Mouse (Mus musculus): ENCODE results near the gene Coro1c.

Gene Coro1c

DNA sequence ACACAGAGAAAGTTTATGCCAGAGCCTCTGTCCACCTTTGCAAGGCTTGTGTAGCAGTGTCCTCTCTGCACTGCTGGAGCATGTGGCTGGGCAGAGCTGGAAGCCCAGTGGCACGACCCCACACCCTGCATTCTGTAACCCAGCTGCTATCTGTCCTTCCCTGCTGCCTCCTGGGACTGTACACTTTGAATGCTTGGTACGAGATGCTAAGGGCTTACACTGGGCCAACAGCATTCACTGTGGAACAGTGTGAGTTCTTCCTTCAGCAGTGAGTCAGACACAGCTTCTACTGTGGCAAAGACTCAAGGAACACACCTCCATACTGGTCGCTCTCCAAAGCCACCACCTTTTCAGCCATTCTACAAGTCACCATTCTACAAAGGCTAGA, 25.2 kb downstream of the Coro1c start:
- DNase-seq (ENCODE audit: low spot score in 2 of 2), result no peak

DNA sequence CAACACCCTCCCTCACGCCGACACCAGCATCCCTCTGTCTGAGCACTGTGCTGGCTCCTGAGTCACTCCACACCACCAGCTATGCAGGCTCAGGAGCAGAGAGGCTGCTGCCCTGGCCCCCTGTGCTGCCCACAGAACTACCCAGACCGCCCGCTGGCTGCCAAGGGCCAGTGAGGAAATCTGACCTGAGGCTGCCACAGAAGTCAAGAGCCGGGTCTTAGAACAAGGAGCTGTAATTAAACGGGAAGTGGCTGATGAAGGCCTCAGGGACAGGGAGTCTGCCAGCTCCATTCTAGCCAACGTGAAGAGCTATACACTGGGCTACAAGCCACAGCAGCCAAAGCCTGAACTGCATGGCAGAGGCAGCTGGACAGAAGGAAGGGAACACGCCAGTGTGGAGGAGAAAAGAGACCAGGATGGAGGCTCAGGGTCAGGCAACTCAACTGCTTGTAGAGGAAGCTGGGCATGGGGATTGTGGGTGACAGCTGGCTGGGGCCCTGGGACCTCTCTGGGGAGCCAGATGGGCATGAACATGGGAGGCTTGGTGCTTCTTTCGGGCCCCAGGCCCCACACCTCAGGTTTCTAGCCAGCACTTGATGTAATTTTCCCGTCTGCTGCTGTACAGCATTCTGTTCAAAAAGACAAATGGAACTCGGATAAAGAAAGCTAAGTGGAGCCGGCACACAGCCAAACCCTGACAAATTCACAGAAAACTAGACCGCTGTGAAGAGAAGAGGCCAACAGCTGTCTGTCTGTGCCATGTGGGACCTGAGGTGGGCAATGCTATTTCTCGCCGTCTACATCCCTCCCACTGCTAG, 25.8 kb downstream of the Coro1c start:
- DNase-seq (ENCODE audit: low spot score in 2 of 2), result peak in 1 of 2 experiments; percentile 39

DNA sequence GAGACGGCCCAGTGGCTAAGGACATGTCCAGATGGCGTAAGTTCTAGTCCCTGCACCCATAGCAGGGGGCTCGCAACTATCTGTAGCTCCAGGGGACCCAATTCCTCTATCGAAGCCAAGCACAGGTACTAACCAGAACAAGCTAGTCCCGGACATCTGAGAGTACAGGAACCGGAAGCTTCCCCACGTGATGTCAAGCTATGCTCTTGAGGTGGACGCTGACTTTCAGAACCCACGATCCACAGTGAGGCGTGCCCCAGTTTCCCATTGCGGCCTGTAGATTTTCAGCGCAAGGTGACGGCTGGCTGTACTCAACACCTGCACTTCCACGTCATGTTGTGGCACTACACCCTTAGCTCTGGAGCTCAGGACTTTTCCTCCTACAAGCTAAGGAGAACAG, 27.4 kb downstream of the Coro1c start:
- DNase-seq (ENCODE audit: low spot score in 2 of 2), result no peak

DNA sequence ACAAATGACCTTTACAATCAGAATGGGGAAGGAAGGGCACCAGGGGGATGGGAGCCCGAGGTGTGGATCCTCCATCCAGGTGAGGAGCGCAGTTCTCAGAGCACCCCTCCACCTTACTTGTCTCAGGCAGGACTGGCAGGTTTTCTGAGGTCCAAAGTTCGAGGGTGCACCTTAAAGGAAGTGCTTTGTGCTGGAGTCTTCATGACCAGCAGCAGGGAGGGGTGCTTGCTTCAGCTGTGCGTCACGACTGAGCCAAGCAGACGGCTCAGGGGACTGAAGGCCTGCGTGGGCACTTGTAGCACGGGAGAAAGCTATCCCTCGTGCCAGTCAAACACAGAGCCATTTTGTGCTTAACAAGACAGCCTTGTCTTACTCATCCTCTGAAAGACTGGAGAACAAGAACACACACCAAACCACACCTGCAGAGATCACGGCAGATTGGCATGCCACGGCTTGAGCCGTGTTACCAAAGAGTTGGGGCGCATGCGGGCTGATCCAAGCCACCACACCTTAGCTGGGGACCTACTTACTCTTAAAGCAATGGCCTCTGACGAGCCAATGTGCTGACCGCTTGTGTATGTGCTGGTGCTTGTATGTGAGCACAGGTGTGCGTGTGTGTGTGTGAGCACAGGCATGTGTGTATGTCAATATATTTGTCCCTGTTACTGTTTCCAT, 29.5 kb downstream of the Coro1c start:
- DNase-seq (ENCODE audit: low spot score in 2 of 2), result no peak

DNA sequence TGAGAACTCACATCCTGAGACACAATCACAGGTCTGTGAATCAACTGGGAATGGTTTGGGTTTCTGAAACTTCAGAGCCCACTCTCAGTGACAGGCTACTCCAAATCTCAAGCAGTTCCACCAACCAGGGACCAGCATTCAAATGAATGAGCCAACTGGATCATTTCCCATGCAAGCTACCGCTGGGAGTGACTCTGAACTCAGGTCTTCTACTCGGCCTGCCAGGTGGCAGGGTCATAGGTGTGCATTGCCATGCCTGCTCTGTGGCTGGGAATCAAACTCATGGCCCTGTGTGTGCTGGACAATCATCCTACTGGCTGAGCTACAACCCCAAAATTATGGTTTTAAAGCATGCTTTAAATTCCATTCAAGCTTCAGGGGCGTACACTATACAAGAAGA, 31.0 kb downstream of the Coro1c start:
- no peak for DNase-seq (ENCODE audit: low spot score in 2 of 2)

DNA sequence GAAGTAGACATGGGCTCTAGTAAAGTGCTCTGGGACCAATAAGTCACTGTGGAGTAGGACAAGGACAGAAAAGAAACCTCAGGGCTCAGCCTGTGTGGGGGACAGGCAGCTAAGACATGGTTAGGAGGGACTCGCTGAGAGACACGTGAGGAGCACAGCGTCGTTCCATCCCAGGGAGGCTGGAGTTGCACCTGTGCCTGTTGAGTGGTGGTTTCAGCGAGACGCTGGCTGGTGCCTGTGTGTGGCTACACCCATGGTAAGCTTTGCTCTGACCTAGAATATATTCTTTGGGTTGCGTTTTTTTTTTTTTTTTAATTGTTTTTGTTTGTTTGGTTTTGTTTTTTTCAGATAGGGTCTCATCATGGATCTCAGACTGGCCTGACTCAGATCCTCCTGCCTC, 32.4 kb downstream of the Coro1c start:
- no peak for DNase-seq (ENCODE audit: low spot score in 2 of 2)

DNA sequence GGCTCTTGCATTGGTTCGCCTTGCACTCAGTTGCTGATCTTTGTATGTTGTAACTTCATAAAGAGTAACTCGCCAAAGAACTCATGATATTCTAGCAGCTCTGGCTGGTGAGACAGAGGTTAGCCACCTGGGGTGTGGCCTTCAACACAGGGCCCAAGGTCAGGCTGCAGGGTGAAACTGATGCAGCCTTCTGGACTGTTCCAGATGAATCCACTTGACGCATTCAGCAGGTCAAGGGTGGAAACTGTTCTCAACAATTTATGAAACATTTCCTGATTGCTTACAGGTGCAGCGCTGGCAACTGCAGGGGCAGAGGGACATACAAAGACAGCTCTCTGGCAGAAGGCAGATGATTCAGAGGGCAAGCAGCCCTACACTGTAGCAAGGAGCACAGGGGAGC, 32.9 kb downstream of the Coro1c start:
- no peak for DNase-seq (ENCODE audit: low spot score in 2 of 2)

DNA sequence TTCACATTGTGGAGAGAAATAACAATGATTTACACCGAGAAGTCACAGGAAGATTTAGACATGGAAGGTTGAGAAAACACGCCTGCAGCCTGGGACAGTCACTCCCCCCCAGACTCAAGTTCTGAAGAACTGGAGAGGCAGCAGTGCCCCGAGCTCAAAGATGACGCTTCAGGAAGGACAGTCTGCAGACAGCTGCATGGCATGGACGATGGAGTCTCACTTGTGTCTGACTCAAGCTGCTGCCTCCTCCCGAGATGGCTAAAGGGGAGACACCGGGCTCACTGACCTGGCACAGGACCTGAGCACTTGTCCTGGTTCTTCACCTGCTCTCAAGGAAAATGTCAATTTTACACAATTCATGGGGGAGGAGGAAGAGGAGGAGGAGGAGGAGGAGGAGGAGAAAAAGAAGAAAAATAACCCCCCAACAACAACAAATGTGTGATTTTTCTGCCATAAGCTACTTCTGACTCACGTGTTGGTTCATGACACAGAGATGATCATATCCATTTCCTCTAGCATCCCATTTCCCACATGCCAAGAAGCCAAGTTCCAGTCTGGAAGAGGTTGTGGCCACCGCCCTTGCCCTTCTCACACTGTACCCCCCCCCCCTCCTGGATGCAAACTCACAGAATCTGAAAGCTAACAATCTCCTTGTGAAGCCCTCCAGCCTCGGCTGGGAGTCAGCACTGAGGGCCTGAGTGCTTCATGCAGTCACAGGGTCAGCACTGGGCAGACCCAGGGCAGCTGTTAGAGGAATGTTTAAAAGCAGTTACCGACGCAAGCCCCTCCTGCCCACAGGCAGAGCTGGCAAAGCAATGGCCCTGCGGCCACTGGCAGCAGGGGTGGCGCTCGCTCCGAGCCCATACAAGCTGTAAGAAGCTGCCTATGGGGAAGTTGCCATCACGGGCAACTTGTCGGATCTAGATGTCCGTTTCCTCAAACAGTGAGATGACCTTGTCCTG, 34.2 kb downstream of the Coro1c start:
- DNase-seq (ENCODE audit: low spot score in 2 of 2), result no peak

DNA sequence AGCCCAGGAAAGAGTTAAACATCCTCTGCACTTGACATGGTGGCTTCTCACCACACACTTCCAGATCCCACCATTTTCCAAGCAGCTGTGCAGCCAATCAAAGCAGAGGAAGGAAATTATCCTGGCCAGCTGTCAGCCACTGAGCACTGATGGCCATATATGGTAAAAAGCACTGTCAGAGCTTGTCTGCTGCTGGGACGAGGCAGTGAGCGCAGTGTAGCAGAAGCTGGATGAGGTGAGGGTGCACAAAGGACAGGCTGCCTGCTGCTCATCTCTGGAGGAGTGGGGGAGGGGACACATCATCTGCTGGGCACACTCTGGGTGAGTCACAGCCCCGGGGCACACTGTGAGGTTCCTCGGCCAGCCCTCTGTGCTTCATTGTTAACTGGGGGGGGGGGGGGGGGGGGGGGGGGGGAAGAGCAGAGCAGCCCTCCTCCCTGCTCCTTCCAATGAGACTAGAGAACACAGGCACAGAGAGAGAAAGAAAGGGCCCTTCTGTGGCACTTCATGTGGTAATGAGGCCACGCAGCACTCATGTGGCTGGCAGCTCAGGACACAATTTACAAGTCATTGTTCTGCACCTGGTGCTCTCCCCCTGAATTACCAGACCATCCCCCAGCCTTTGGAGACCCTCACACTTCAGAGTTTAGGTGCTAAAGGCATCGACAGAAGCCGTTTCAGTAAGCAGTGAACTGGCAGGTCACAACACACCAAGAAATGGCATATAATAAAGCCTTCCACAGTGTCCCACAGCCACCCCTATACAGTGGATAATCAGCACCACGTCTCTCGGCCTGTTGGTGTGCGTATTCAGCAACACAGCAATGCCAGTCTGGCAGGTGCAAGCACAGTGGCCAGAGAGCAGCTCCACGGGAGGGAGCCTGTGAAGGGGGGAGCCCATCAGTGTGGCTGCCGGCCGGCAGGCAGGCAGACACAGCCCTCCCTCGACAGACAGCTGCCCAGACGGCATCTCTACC, 35.3 kb downstream of the Coro1c start:
- peak; percentile 39 to 77 for DNase-seq (ENCODE audit: low spot score in 2 of 2)

DNA sequence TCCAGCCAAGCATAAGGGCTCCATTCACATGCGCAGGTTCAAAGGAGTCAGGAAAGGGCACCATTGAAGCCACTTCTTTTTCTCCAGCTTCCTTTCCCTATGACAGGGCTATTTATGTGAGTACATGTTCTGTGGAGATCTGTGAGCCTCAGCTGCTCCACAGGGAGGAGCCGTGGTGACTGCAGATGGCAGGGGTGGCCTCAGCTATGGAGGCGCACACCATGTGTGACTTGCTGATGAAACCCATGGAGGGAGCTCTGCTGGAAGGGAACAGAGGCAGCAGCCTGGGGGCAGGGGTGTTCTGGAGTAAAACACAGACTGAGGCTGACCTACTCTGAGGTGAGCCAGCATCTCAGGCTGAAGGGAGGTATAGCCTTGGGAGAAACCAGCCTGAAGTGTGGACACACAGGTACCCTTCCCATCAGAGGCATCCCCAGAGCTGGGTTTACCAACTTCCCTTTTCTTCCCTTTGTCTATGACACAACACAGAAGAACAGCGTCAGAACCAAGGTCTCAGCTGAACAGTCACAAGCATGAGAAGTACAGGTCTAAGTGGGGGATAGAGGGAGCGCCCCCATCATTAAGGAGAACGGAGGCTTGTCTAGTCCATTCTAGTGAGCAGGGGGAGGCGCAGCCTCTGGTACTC, 36.5 kb downstream of the Coro1c start:
- DNase-seq (ENCODE audit: low spot score in 2 of 2), result peak in 1 of 2 experiments; percentile 57

DNA sequence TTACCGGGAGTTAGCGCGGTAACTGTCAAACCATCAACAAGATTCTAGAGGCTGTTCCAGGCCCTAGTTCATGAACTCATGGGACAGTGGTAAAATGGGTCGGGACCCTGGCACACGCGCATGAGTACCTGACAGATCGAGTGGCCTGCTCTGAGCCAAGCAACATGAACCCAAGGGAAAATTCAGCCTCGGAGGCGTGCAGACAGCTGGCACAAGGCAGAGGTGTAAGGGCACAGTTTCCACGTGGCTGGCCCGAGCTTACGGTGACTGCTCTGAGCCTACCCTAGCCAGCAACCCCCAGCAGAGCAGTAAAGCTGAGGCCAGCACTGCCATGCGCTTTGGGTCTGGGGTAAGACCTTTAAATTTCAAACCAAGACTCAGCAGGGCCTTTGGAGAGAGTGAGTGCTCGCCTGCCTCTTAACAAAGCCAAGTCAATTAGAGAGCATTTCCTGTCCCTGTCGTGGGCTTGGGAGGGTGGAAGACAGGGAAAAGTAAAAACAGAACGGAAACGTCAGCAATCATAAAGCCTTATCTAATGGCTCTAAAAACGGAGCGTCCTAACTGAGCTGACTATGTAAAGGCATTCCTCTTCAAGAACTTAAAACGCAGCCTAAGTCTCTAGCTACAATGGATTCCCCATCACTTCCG, 38.0 kb downstream of the Coro1c start:
- no peak for DNase-seq (ENCODE audit: low spot score in 2 of 2)

DNA sequence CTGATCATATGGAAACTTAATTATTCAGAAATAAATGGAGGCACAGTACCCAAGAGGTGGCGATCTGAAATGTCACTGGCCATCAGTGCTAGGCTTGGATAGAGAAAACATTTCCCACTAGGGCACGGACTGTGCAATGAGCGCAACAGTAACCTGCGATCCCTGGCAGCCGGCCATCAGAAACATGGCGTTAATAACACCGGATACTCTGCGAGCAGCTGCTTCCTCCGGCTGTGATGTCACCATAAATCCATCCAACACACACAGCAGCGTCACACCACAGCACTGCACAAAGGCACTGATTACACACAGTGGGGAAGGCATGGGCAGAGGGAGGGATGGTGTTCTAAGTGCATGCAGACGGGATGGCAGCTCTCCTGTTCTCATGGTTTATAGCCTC, 39.4 kb downstream of the Coro1c start:
- DNase-seq (ENCODE audit: low spot score in 2 of 2), result no peak

DNA sequence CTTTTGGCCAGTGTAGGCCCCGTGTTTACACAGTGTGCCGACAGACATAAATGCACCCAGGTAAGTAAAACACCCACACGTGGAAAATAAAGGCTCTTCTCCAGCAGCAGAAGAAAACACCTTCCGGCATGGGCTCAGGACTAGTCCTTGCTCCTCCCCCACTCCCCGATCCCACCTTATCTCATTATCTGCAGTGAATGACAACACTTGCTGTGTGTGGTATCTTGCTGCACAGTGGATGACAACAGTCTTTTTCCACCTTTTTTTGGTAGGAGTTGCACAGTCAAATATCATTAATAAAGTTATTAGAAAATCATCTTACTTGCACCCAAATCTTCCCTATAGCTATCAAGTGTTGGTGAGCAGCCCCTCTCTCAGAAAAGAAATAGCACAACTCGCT, 43.6 kb downstream of the Coro1c start:
- no peak for DNase-seq (ENCODE audit: low spot score in 2 of 2)

DNA sequence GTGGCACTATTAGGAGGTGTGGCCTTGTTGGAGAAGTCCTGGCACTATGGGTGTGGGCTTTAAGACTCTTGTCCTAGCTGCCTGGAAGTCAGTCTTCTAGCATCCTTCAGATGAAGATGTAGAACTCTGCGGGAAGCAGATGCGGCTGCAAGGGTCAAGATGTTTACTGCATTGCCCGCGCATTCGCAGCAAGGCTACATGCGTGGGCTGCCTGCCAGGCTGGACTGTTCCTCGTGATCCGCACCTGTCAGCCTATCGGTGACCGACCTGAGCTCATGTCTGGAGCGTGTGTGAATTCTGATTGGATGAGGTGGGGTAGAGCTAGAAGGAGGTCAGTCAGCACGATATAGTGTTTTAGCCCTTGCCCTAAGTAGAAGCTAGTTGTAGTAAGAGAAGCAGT, 44.6 kb downstream of the Coro1c start:
- no peak for DNase-seq (ENCODE audit: low spot score in 2 of 2)

DNA sequence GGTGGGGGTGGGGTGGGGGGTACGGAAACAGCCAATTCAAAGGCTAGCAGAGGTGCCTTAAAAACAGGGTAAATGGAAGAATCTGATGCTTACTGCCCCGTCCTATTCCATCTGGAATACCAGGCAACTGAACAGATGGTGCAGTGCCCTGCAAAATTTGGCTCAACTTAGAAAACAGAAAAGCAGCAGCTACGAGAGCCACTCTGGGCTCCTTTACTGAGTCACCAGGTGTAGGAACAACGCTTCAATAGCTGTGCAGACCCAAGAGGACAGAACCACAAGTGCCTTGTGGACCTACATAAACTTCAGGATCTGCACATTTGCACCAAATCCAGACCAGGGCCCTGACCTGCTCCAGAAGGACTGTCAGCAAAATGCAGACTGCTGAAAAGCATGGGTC, 46.1 kb downstream of the Coro1c start:
- no peak for DNase-seq (ENCODE audit: low spot score in 2 of 2)

DNA sequence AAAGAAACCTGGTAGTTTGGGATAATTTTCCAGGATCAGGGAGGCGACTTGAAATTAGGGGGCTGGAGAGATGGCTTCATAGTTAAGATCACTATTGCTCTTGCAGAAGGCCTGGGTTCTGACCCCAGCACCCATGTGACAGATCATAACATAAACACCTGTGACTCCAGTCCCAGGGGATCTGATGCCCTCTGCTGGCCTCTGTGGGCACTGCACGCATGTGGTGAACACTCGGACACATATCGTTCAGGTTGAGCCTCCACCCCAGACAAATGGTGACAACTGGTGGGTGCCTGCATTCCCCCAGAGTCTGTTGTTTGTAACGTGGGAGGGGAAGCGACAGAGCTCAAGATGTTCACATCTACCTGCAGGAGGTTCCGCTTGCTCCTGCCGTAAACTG, 47.3 kb downstream of the Coro1c start:
- no peak for DNase-seq (ENCODE audit: low spot score in 2 of 2)

DNA sequence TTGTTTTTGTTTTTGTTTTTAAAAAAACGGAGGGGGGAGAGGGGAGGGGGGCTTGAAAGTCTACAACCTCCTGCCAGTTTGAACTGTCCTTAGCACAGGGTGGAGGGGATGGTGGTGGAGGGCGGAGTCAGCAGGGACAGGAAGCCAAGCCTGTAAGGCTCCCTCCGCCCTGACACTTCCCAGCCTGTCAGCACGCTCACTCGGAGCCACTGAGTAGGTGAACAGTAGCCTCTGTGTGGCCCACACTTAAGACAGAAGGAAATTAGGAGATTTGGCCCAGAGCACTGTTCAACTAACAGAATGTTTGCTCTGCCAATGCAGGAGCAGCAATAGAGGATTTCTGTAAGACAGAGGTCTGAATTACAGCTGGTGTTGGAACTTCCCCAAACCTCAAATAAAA, 49.6 kb downstream of the Coro1c start:
- DNase-seq (ENCODE audit: low spot score in 2 of 2), result no peak

DNA sequence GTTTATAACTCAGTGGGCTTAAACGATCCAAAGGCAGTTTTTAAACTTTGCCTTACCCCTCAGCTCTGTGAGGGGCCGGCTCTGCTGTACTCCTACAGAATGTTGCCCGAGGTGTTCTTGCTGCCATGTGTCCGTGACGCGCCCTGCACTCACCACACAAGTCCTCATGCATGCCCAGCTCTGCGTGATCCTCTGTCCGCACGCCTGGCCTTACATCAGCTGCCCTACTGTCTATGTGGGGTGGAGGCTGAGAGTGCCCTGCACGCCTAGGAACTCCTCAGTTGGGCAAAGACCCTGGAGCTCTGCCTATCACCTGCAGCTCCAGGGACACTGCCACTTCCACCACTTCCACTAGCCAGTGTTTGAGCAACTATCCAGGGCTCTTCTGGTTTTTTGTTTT, 50.0 kb downstream of the Coro1c start:
- DNase-seq (ENCODE audit: low spot score in 2 of 2), result no peak

DNA sequence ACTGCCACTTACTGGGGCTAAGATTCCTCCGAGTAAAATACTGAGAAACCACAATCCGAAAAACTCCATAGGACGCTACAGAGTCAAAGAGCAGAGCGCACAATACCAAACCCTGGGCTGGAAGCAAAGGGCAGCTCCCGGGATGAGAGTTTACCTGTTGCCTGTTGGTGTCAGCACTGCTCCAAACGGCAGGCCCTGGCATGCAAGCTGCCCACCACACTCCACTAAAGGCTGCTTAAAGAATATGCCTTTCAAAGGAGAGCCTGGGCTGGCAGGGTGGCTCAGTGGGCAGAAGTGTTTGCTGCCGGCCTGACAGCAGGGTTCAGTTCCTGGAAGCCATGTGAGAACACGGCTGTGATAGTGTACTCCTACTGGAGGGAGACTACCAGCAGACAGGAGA, 50.9 kb downstream of the Coro1c start:
- DNase-seq (ENCODE audit: low spot score in 2 of 2), result no peak

DNA sequence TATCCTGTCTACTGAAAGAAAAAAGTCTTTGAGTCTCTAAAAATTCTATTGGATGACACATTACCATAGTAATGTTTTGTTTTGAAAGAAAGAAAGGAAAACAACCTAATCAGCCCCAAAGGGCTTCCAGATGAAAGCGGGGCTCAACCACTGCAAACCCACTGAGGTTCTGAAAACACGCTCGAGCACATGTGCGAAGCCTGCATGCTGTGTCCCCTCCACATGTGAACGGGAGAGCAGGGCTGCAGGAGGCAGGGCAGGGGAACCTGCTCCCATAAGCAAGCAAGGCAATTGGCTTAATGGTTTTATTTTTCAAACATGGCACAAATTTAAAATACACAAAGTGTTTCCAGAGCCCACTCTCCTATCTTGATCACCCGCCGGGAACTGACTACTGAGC, 51.9 kb downstream of the Coro1c start:
- no peak for DNase-seq (ENCODE audit: low spot score in 2 of 2)

Data from frontal cortex, postnatal 14 days (tissue).